Mouse (Mus musculus) midbrain, embryonic 11.5 days (tissue): ENCODE results near the gene Gm28230. TPM values are rescaled to one million over a fixed set of nuclear protein-coding genes. Genes with fewer than 3 reads are reported as not detected.

Experiments used
- ATAC-seq: fragments of 200-750 bp; cut with Nextera tagmentation; 2 replicates; pipeline ENCODE4 v1.8.0; 2017; ENCODE audit warnings: moderate TSS enrichment, moderate library complexity; ENCODE audit not compliant: low FRiP score
- DNase-seq: peaks from one replicate; pipeline ENCODE4 v3.0.0; 2015; ENCODE audit warnings: low spot score; ENCODE audit errors: missing footprints
- H3K27ac ChIP-seq: fragments of 300-500 bp; sonication (generic); 2 replicates; pipeline ENCODE4 v1.5.1; 2014; ENCODE audit warnings: low read depth, low read length
- H3K27me3 ChIP-seq: fragments of 300-500 bp; sonication (generic); 2 replicates; pipeline ENCODE4 v1.6.1; 2014; ENCODE audit warnings: mild to moderate bottlenecking, low read length, moderate library complexity, mixed read lengths; ENCODE audit not compliant: control insufficient read depth, insufficient read depth
- H3K36me3 ChIP-seq: fragments of 300-500 bp; sonication (generic); 2 replicates; pipeline ENCODE4 v1.6.1; 2014; ENCODE audit warnings: mild to moderate bottlenecking, low read length, moderate library complexity, mixed read lengths; ENCODE audit not compliant: control insufficient read depth, insufficient read depth
- H3K4me1 ChIP-seq: fragments of 300-500 bp; sonication (generic); 2 replicates; pipeline ENCODE4 v1.6.1; 2014; ENCODE audit warnings: low read length; ENCODE audit not compliant: control insufficient read depth, insufficient read depth
- H3K4me2 ChIP-seq: fragments of 300-500 bp; sonication (generic); 2 replicates; pipeline ENCODE4 v1.6.1; 2014; ENCODE audit warnings: mild to moderate bottlenecking, moderate library complexity
- H3K4me3 ChIP-seq: fragments of 300-500 bp; sonication (generic); 2 replicates; pipeline ENCODE4 v1.5.1; 2014; ENCODE audit warnings: low read depth, low read length
- H3K9ac ChIP-seq: fragments of 300-500 bp; sonication (generic); 2 replicates; pipeline ENCODE4 v1.6.1; 2014; ENCODE audit warnings: low read length
- H3K9me3 ChIP-seq: fragments of 300-500 bp; sonication (generic); 2 replicates; pipeline ENCODE4 v1.6.1; 2016; ENCODE audit warnings: low read length; ENCODE audit not compliant: control insufficient read depth
- WGBS: fragments of 180-500 bp; shearing (Covaris S2); extraction: QIAGEN DNeasy Blood & Tissue Kit; methylation state at CpG from one replicate; pipeline ENCODE4 v1.1.7; 2014; 5-methylcytosine and 5-hydroxymethylcytosine counted together
- polyA plus RNA-seq: library from polyadenylated mRNA; unstranded; fragments of >200 nt; fragmentation: Nextera tagmentation; extraction: Ambion mirVana; gene quantifications from 2 replicates; pipeline ENCODE4 v1.2.1, GENCODE M21; 2014

Gene Gm28230
- polyA plus RNA-seq, 1 experiment from 2014 or later = not detected

GRCm38 (mm10) chr2:74749337-74750121 is 23.0 kb downstream of the Gm28230 start:
- no peaks in the 10 kb centered on the region for H3K36me3 ChIP-seq
- peak overlapping the region; percentile 9 for H3K4me3 ChIP-seq
- H3K9ac ChIP-seq = peak overlapping the region; percentile 27
- WGBS = 1% methylated on average over 47 of the region's 47 CpGs
- H3K27ac ChIP-seq = no peak overlapping the region
- peak; percentile 89 for ATAC-seq
- H3K9me3 ChIP-seq = no peaks in the 10 kb centered on the region
- peak; percentile 97 for DNase-seq
- peaks cover 9% of the 10 kb centered on the region for H3K4me1 ChIP-seq
- peaks cover 98% of the 10 kb centered on the region for H3K27me3 ChIP-seq
- H3K4me2 ChIP-seq = peak overlapping the region; percentile 42

GRCm38 (mm10) chr2:74750731-74751250 is 24.3 kb downstream of the Gm28230 start:
- Histone ChIP-seq H3K9ac (no peak overlapping the region), H3K9me3 (no peaks in the 10 kb centered on the region), H3K27me3 (peaks cover 93% of the 10 kb centered on the region), H3K4me1 (peaks cover 9% of the 10 kb centered on the region), H3K27ac (no peak overlapping the region), H3K4me3 (no peak overlapping the region), H3K36me3 (no peaks in the 10 kb centered on the region), H3K4me2 (no peak overlapping the region)
- DNase-seq (peak; percentile 93), ATAC-seq (no peak)
- WGBS = 6% methylated on average over 5 of the region's 5 CpGs

DNA sequence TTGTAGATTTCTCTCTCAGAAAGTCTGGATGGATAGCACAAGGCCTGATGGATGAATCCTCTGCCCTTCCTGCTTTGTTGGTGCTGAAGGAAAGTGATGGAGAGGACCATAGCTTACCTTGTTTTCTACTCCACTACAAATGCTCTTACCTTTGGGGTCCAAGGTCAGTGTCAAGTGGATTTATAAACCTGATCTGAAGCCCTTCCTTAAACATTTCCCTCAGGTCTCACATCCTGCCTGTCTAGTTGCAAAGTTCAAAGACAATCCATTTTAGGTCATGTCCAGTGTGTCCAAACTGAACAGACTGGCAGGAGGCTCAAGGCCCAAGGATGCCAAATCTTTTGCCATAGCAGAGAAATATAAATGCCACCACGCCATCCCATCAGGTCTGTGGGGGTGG is 25.3 kb downstream of the Gm28230 start:
- 67% methylated on average over 1 of the region's 1 CpGs for WGBS
- H3K9me3 ChIP-seq = no peaks in the 10 kb centered on the region
- peaks cover 9% of the 10 kb centered on the region for H3K4me1 ChIP-seq
- H3K27me3 ChIP-seq = peaks cover 91% of the 10 kb centered on the region
- H3K4me2 ChIP-seq = no peak overlapping the region
- no peaks in the 10 kb centered on the region for H3K36me3 ChIP-seq
- no peak overlapping the region for H3K27ac ChIP-seq
- no peak overlapping the region for H3K4me3 ChIP-seq
- no peak overlapping the region for H3K9ac ChIP-seq
- peak; percentile 91 for DNase-seq
- no peak for ATAC-seq

DNA sequence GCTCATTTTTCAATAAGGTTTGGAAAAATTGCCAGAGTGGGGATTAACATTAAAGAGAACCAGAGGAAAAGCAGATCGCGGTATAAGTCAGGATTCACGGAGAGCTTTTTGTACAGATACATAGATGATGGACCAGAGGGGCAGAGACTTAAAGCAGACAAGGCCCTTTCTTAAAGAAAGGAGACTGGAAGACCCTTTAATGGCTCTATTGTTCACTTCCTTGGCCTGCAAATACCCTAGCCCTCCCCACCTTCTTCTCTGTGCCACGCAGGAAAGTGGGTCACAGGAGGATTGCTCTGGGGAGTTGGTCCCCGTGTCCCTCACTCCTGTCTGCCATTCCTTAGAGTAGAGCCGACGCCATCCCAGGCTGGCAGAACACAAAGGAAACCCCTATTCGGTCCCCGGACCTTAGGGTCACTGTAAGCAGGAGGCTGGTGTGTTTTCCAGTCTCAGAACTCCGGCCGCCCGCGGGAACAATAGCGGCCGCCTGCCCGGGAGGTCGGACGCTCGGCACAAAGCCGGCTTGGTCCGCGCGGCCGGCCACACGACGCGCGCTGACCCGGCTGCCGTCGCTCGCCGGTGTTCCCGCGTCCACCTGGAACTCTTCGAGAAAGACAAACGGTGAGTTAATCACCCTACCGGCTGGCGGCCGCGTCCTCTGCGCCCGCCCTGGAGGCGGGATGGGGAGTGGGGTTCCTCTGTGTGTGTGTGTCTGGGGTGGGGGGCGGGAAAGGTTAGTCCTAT is 26.1 kb downstream of the Gm28230 start:
- Histone ChIP-seq H3K9me3 (no peaks in the 10 kb centered on the region), H3K4me3 (peak overlapping the region; percentile 13), H3K4me1 (peaks cover 9% of the 10 kb centered on the region), H3K36me3 (no peaks in the 10 kb centered on the region), H3K27me3 (peaks cover 83% of the 10 kb centered on the region), H3K4me2 (peak overlapping the region; percentile 33), H3K27ac (no peak overlapping the region), H3K9ac (no peak overlapping the region)
- ATAC-seq = no peak
- DNase-seq = peak; percentile 96
- 1% methylated on average over 45 of the region's 45 CpGs for WGBS

DNA sequence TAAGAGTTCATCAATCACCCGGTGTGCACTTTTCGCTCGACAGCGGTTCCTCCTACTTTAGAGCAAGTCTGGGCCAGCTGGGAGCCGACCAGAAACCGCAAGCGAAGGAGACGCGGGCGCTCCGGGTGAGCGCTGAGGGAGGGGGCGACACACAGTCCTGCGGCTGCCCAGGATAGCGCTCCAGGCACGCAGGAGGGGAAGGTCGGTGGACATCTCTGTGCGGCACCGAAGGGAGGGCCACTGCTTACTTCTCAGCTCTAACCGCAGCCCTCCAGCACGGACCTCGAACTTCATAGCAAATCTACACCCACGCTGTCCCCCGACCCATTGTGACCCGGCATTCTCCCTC is 26.6 kb downstream of the Gm28230 start:
- no peak overlapping the region for H3K9ac ChIP-seq
- H3K9me3 ChIP-seq = no peaks in the 10 kb centered on the region
- no peaks in the 10 kb centered on the region for H3K36me3 ChIP-seq
- peak overlapping the region; percentile 13 for H3K4me3 ChIP-seq
- peak overlapping the region; percentile 33 for H3K4me2 ChIP-seq
- DNase-seq (no peak), ATAC-seq (no peak)
- no peak overlapping the region for H3K27ac ChIP-seq
- 0% methylated on average over 25 of the region's 25 CpGs for WGBS
- H3K27me3 ChIP-seq = peaks cover 80% of the 10 kb centered on the region
- H3K4me1 ChIP-seq = peaks cover 9% of the 10 kb centered on the region

- H3K4me3 ChIP-seq = no peak overlapping the region
- 14% methylated on average over 5 of the region's 5 CpGs for WGBS
- DNase-seq (peak; percentile 90), ATAC-seq (no peak)
- peaks cover 9% of the 10 kb centered on the region for H3K4me1 ChIP-seq
- H3K27ac ChIP-seq = no peak overlapping the region
- H3K4me2 ChIP-seq = no peak overlapping the region
- H3K9ac ChIP-seq = no peak overlapping the region
- H3K27me3 ChIP-seq = peaks cover 80% of the 10 kb centered on the region
- H3K9me3 ChIP-seq = no peaks in the 10 kb centered on the region
- no peaks in the 10 kb centered on the region for H3K36me3 ChIP-seq
Observed at GRCm38 (mm10) chr2:74753711-74754110, 27.2 kb downstream of the Gm28230 start.

GRCm38 (mm10) chr2:74760146-74760545 is 33.6 kb downstream of the Gm28230 start:
- H3K27me3 ChIP-seq = peaks cover 74% of the 10 kb centered on the region
- no peak for ATAC-seq
- WGBS = 0% methylated on average over 1 of the region's 1 CpGs

DNA sequence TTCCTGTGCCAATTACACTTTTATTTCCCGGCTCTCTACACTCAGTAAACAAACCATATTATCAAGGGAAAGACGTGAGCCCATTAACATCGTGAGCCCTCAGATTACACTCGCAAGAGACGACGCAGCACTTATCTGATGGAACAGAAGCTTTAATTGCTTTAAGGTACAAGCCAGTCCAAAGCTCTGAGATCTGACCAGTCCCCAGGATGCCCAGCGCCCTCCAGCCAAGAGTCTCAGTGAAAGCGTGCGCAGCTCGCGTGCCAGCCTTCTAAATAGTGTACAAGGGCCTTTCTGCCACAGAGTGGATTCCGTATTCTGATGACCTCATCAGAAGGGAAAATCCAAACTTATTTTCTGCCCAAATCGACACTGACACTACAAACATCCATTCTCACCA is 35.4 kb downstream of the Gm28230 start:
- no peak overlapping the region for H3K4me2 ChIP-seq
- H3K9ac ChIP-seq = no peak overlapping the region
- peaks cover 14% of the 10 kb centered on the region for H3K4me1 ChIP-seq
- no peak for ATAC-seq
- no peak overlapping the region for H3K27ac ChIP-seq
- no peak overlapping the region for H3K4me3 ChIP-seq
- H3K27me3 ChIP-seq = peaks cover 74% of the 10 kb centered on the region
- no peaks in the 10 kb centered on the region for H3K9me3 ChIP-seq
- whole genome bisulfite sequencing = 6% methylated on average over 13 of the region's 13 CpGs
- no peaks in the 10 kb centered on the region for H3K36me3 ChIP-seq
- DNase-seq = peak; percentile 90

More at GRCm38 (mm10) chr2:74760146-74760545, 33.6 kb downstream of the Gm28230 start:
- no peak overlapping the region for H3K4me2 ChIP-seq
- H3K9ac ChIP-seq = no peak overlapping the region
- peaks cover 14% of the 10 kb centered on the region for H3K4me1 ChIP-seq
- DNase-seq = peak; percentile 83
- no peaks in the 10 kb centered on the region for H3K9me3 ChIP-seq
- no peaks in the 10 kb centered on the region for H3K36me3 ChIP-seq
- no peak overlapping the region for H3K4me3 ChIP-seq
- no peak overlapping the region for H3K27ac ChIP-seq
